Mouse (Mus musculus) bone marrow, adult 2 months (tissue): ENCODE results near the gene Tmem104.

ENCODE experiments used
- CTCF ChIP-seq: fragments of 200-500 bp; IDR thresholded peaks from 2 replicates; pipeline ENCODE4 v1.5.1; 2011; ENCODE audit warnings: low read length, control low read depth; ENCODE audit not compliant: control insufficient read depth, insufficient read depth
- POLR2A ChIP-seq: fragments of 200-500 bp; IDR thresholded peaks from 2 replicates; pipeline ENCODE4 v1.6.1; 2011; ENCODE audit warnings: low read depth, mild to moderate bottlenecking, control low read depth, low read length, borderline replicate concordance; ENCODE audit not compliant: control insufficient read depth

DNA sequence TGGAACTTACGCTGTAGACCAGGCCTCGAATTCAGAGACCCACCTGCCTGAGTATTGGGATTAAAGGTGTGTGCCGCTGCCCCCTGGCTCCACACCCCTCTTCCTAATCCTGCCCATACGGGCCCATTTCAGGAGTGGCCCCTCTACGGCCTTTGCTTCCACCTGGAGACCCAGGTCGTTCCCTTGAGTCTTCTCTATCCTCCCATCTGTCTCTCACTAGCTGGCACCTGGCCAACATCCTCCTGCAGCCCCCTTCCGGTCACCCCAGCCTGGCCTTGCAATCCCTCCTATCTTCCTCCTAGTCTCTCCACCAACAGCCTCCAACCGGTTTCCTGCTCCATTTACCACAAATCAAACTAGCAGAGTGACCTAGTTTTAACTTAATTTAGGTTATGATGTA, 102.6 kb downstream of the Tmem104 start:
- TF ChIP-seq POLR2A, result no peak
- no peak for TF ChIP-seq CTCF
